Mouse (Mus musculus) heart, embryonic 16.5 days (tissue): ENCODE results near the gene Gm36864. TPM values are rescaled to one million over a fixed set of nuclear protein-coding genes. Genes with fewer than 3 reads are reported as not detected.
"Not testable (repeated sequence)": the region's sequence is repeated elsewhere in the genome, so short reads cannot be mapped to it uniquely, and the experiment has no call there.

ENCODE experiments used
- ATAC-seq: fragments of 200-750 bp; cut with Nextera tagmentation; replicated peaks from 2 replicates; pipeline ENCODE4 v1.8.0; 2017; ENCODE audit warnings: moderate number of reproducible peaks; ENCODE audit not compliant: insufficient read depth, low FRiP score; ENCODE audit errors: extremely low read depth
- H3K27ac ChIP-seq: fragments of 300-500 bp; sonication (generic); 2 replicates; pipeline ENCODE4 v1.5.1; 2014; ENCODE audit warnings: mild to moderate bottlenecking, low read length, control low read depth, moderate library complexity
- H3K27me3 ChIP-seq: fragments of 300-500 bp; sonication (generic); 2 replicates; pipeline ENCODE4 v1.6.1; 2014; ENCODE audit warnings: low read length, mixed read lengths; ENCODE audit not compliant: control insufficient read depth, insufficient read depth
- H3K36me3 ChIP-seq: fragments of 300-500 bp; sonication (generic); 2 replicates; pipeline ENCODE4 v1.6.1; 2014; ENCODE audit not compliant: control insufficient read depth, insufficient read depth
- H3K4me1 ChIP-seq: fragments of 300-500 bp; sonication (generic); 2 replicates; pipeline ENCODE4 v1.6.1; 2014; ENCODE audit warnings: low read length, mixed read lengths; ENCODE audit not compliant: control insufficient read depth, insufficient read depth
- H3K4me2 ChIP-seq: fragments of 300-500 bp; sonication (generic); 2 replicates; pipeline ENCODE4 v1.6.1; 2014; ENCODE audit warnings: low read depth, mild to moderate bottlenecking, control low read depth, low read length
- H3K4me3 ChIP-seq: fragments of 300-500 bp; sonication (generic); 2 replicates; pipeline ENCODE4 v1.5.1; 2014; ENCODE audit warnings: mild to moderate bottlenecking, control low read depth, low read length
- H3K9ac ChIP-seq: fragments of 300-500 bp; sonication (generic); 2 replicates; pipeline ENCODE4 v1.6.1; 2014; ENCODE audit warnings: low read length, control low read depth
- H3K9me3 ChIP-seq: fragments of 300-500 bp; sonication (generic); replicated peaks from 2 replicates; pipeline ENCODE4 v1.6.1; 2016; ENCODE audit warnings: low read length; ENCODE audit not compliant: control insufficient read depth
- WGBS: fragments of 180-500 bp; shearing (Covaris S2); extraction: QIAGEN DNeasy Blood & Tissue Kit; methylation state at CpG from one replicate; pipeline ENCODE4 v1.1.7; 2014; 5-methylcytosine and 5-hydroxymethylcytosine counted together
- polyA plus RNA-seq: library from polyadenylated mRNA; unstranded; fragments of >200 nt; fragmentation: Nextera tagmentation; extraction: Ambion mirVana; gene quantifications from 2 replicates; pipeline ENCODE4 v1.2.1, GENCODE M21; 2015

Gm36864 gene
- polyA plus RNA-seq, 1 experiment from 2014 or later = not detected

GRCm38 (mm10) chr7:44222335-44222734, 13.6 kb upstream of the Gm36864 start:
- H3K4me1 ChIP-seq, H3K4me2 ChIP-seq, H3K36me3 ChIP-seq, H3K4me3 ChIP-seq, H3K27ac ChIP-seq, H3K9ac ChIP-seq, H3K9me3 ChIP-seq, H3K27me3 ChIP-seq, ATAC-seq: not testable (repeated sequence)
- WGBS = 60% methylated on average over 6 of the region's 6 CpGs

- no peak for ATAC-seq
- H3K9me3 ChIP-seq = no peaks in the 10 kb centered on the region
- H3K9ac ChIP-seq = no peak within 1 kb of the TSS
- no peak within 1 kb of the TSS for H3K27ac ChIP-seq
- no peak within 1 kb of the TSS for H3K4me3 ChIP-seq
- WGBS = 45% methylated on average over 1 of the region's 1 CpGs
- H3K4me1 ChIP-seq = no peaks in the 10 kb centered on the region
- H3K27me3 ChIP-seq = no peaks in the 10 kb centered on the region; the same call in 1 of the 2 replicates
- H3K36me3 ChIP-seq = no peaks in the 10 kb centered on the region
- no peak within 1 kb of the TSS for H3K4me2 ChIP-seq
These were observed 10.9 kb upstream of the Gm36864 start, which contains the start of gene Klk1 for GRCm38 (mm10) chr7:44225076-44225475. TSS of gene Klk1 (plus strand) at chr7:44225360.

- Histone ChIP-seq H3K9me3 (no peaks in the 10 kb centered on the region), H3K36me3 (no peaks in the 10 kb centered on the region), H3K4me3 (no peak overlapping the region), H3K9ac (no peak overlapping the region), H3K4me1 (no peaks in the 10 kb centered on the region), H3K4me2 (no peak overlapping the region), H3K27ac (no peak overlapping the region), H3K27me3 (no peaks in the 10 kb centered on the region)
- no peak for ATAC-seq
- 41% methylated on average over 2 of the region's 2 CpGs for WGBS
These were observed 3.9 kb downstream of the Gm36864 start for GRCm38 (mm10) chr7:44239913-44240312.

GRCm38 (mm10) chr7:44240712-44241111, 4.7 kb downstream of the Gm36864 start:
- no peak overlapping the region for H3K27ac ChIP-seq

GRCm38 (mm10) chr7:44241163-44241562, 5.2 kb downstream of the Gm36864 start:
- Histone ChIP-seq H3K4me3 (no peak overlapping the region), H3K4me2 (no peak overlapping the region), H3K4me1 (peaks cover 5% of the 10 kb centered on the region; the same call in 1 of the 2 replicates), H3K27ac (no peak overlapping the region), H3K9ac (no peak overlapping the region), H3K27me3 (no peaks in the 10 kb centered on the region), H3K36me3 (no peaks in the 10 kb centered on the region), H3K9me3 (no peaks in the 10 kb centered on the region)
- WGBS = 49% methylated on average over 2 of the region's 2 CpGs
- ATAC-seq = no peak

More at GRCm38 (mm10) chr7:44240712-44241111, 4.7 kb downstream of the Gm36864 start:
- WGBS = 42% methylated on average over 1 of the region's 1 CpGs
- H3K4me1 ChIP-seq = peaks cover 5% of the 10 kb centered on the region; the same call in 1 of the 2 replicates
- H3K36me3 ChIP-seq = no peaks in the 10 kb centered on the region
- H3K9me3 ChIP-seq = no peaks in the 10 kb centered on the region
- H3K27me3 ChIP-seq = no peaks in the 10 kb centered on the region
- no peak for ATAC-seq
- no peak overlapping the region for H3K4me3 ChIP-seq
- H3K4me2 ChIP-seq = no peak overlapping the region
- H3K9ac ChIP-seq = no peak overlapping the region

- Histone ChIP-seq H3K4me1 (peaks cover 18% of the 10 kb centered on the region), H3K36me3 (peaks cover 6% of the 10 kb centered on the region), H3K27ac (no peak overlapping the region), H3K4me3 (no peak overlapping the region), H3K27me3 (no peaks in the 10 kb centered on the region), H3K9ac (no peak overlapping the region), H3K4me2 (no peak overlapping the region), H3K9me3 (no peaks in the 10 kb centered on the region)
- no peak for ATAC-seq
- WGBS = 65% methylated on average over 1 of the region's 1 CpGs
These were observed 8.1 kb downstream of the Gm36864 start for GRCm38 (mm10) chr7:44244080-44244479.

GRCm38 (mm10) chr7:44246055-44246983, 10.3 kb downstream of the Gm36864 start, which contains the start of the genes 1700028J19Rik and 2410002F23Rik:
TSS of gene 1700028J19Rik (minus strand) at chr7:44246695.
TSS of gene 2410002F23Rik (plus strand) at chr7:44246722.
- Histone ChIP-seq H3K27ac (peak within 1 kb of the TSS; percentile 90), H3K9me3 (no peaks in the 10 kb centered on the region), H3K9ac (peak within 1 kb of the TSS; percentile 94), H3K27me3 (no peaks in the 10 kb centered on the region), H3K4me3 (peak within 1 kb of the TSS; percentile 95), H3K4me1 (peaks cover 18% of the 10 kb centered on the region), H3K36me3 (peaks cover 19% of the 10 kb centered on the region), H3K4me2 (peak within 1 kb of the TSS; percentile 91)
- under 1% methylated on average over 62 of the region's 62 CpGs for WGBS
- ATAC-seq = peak; percentile 88

GRCm38 (mm10) chr7:44246984-44247470, 11.1 kb downstream of the Gm36864 start:
- ATAC-seq = peak; percentile 50
- WGBS = 1% methylated on average over 23 of the region's 23 CpGs
- Histone ChIP-seq H3K4me1 (peaks cover 18% of the 10 kb centered on the region), H3K4me3 (peak overlapping the region; percentile 95), H3K27ac (peak overlapping the region; percentile 90), H3K9me3 (no peaks in the 10 kb centered on the region), H3K27me3 (no peaks in the 10 kb centered on the region), H3K4me2 (peak overlapping the region; percentile 91), H3K36me3 (peaks cover 19% of the 10 kb centered on the region), H3K9ac (peak overlapping the region; percentile 94)

- Histone ChIP-seq H3K36me3 (peaks cover 27% of the 10 kb centered on the region), H3K9ac (peak overlapping the region; percentile 94), H3K27ac (no peak overlapping the region), H3K27me3 (no peaks in the 10 kb centered on the region), H3K9me3 (no peaks in the 10 kb centered on the region), H3K4me1 (peaks cover 18% of the 10 kb centered on the region), H3K4me3 (peak overlapping the region; percentile 95), H3K4me2 (peak overlapping the region; percentile 91)
- 88% methylated on average over 2 of the region's 2 CpGs for WGBS
- ATAC-seq = no peak
These were observed 12.0 kb downstream of the Gm36864 start for GRCm38 (mm10) chr7:44247971-44248370.
